Mouse (Mus musculus) lung, adult 2 months (tissue): ENCODE results near the gene Polr3c. TPM values are rescaled to one million over a fixed set of nuclear protein-coding genes. Genes with fewer than 3 reads are reported as not detected.
"Not testable (repeated sequence)": the region's sequence is repeated elsewhere in the genome, so short reads cannot be mapped to it uniquely, and the experiment has no call there.

Experiments
- DNase-seq: peaks from one replicate; pipeline ENCODE4 v3.0.0; 2022
- H3K4me1 ChIP-seq: fragments of 200-500 bp; 2 replicates; pipeline ENCODE4 v1.6.1; 2011; ENCODE audit warnings: low read length; ENCODE audit not compliant: control insufficient read depth, insufficient read depth
- H3K4me3 ChIP-seq: fragments of 200-500 bp; replicated peaks from 2 replicates; pipeline ENCODE3; 2011; ENCODE audit warnings: low read depth, mild to moderate bottlenecking, control low read depth, low read length; ENCODE audit errors: extremely low read depth
- CTCF ChIP-seq: fragments of 200-500 bp; IDR thresholded peaks from 2 replicates; pipeline ENCODE4 v1.5.1; 2011; ENCODE audit warnings: mild to moderate bottlenecking, low read length, control low read depth; ENCODE audit not compliant: insufficient read depth
- POLR2A ChIP-seq: fragments of 200-500 bp; IDR thresholded peaks from 2 replicates; pipeline ENCODE4 v1.6.1; 2011; ENCODE audit warnings: low read depth, mild to moderate bottlenecking, control low read depth, low read length, borderline replicate concordance; ENCODE audit errors: extremely low read depth
- whole genome bisulfite sequencing: fragments of 180-500 bp; shearing (Covaris S2); methylation state at CpG from one replicate; pipeline ENCODE4 v1.1.7; 2018; 5-methylcytosine and 5-hydroxymethylcytosine counted together
- polyA plus RNA-seq: library from polyadenylated mRNA; depleted of rRNA; stranded (reverse); fragments of >200 nt; gene quantifications from 2 replicates; pipeline ENCODE4 v1.2.3, GENCODE M21; 2012

Gene Polr3c
- polyA plus RNA-seq, 1 experiment, result 29.8 TPM

- peak; percentile 93 for DNase-seq
- H3K4me1 ChIP-seq, result 0 out of 2 replicates have a peak, but pooled peaks cover 4% of the 10 kb centered on the region
- no peak for TF ChIP-seq CTCF
- peak; percentile 61 for TF ChIP-seq POLR2A
- WGBS, result under 1% methylated on average over 83 of the region's 85 CpGs
- peak overlapping the region; percentile 99 for H3K4me3 ChIP-seq
Measured at GRCm38 (mm10) chr3:96696766-96697732, 30.4 kb downstream of the Polr3c start.

GRCm38 (mm10) chr3:96696198-96696765 lies 31.1 kb downstream of the Polr3c start, which contains the start of gene Pias3:
Gene Pias3 (plus strand): TSS chr3:96696384.
- under 1% methylated on average over 35 of the region's 35 CpGs for WGBS
- H3K4me3 ChIP-seq, result peak within 1 kb of the TSS; percentile 99
- DNase-seq, result peak; percentile 84
- 0 out of 2 replicates have a peak, but pooled peaks cover 4% of the 10 kb centered on the region for H3K4me1 ChIP-seq
- TF ChIP-seq POLR2A, result peak; percentile 75; the same call in 1 of the 2 replicates
- no peak for TF ChIP-seq CTCF

DNA sequence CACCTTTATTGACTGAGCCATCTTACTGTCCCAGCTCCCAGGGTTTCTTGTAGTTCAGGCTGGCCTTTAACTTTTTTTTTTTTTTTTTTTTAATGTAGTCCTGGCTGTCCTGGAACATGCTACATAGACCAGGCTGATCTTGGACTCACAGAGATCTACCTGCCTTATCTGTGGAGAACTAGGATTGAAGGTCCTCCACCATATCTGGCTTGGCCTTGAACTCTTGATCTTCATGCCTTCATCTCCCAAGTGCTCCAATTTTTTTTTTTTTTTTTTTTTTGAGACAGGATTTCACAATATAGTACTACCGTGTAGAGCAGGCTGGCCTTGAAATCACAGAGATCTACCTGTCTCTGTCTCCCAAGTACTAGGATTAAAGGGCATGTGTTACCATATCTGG lies 33.8 kb downstream of the Polr3c start:
- TF ChIP-seq POLR2A (no peak), CTCF (no peak)
- DNase-seq, result no peak
- Histone ChIP-seq H3K4me1 (0 out of 2 replicates have a peak, but pooled peaks cover 4% of the 10 kb centered on the region), H3K4me3 (no peak overlapping the region)
- WGBS, result 55% methylated on average over 1 of the region's 1 CpGs

DNA sequence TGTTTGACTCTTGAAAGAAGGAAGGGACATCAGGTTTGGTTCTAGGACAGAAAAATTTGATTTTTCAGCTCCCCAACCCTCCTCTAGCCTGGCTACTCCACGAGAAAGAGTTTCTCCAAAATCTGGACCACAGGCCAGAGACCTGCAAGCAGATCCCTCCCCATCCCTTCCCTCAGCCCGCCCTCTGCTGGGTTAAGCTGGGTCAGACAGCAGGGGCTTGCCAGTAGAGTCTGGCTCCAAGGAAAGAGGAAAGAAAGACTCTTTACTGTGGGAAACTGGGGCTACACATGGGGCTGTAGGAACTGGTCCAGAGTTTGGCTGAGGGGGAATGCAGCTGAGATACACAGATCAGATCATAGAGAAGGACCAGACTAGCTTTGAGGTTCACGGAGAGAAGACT lies 34.9 kb downstream of the Polr3c start:
- 21% methylated on average over 3 of the region's 3 CpGs for WGBS
- DNase-seq, result no peak
- Histone ChIP-seq H3K4me1 (0 out of 2 replicates have a peak, but pooled peaks cover 4% of the 10 kb centered on the region), H3K4me3 (no peak overlapping the region)
- TF ChIP-seq POLR2A (no peak), CTCF (no peak)

GRCm38 (mm10) chr3:96690298-96690697 lies 37.1 kb downstream of the Polr3c start:
- 52% methylated on average over 3 of the region's 3 CpGs for WGBS
- DNase-seq, result no peak
- no peak for TF ChIP-seq POLR2A
- 0 out of 2 replicates have a peak, but pooled peaks have one; percentile 4 for TF ChIP-seq CTCF
- Histone ChIP-seq H3K4me1 (no peaks in the 10 kb centered on the region), H3K4me3 (no peak overlapping the region)

- 71% methylated on average over 11 of the region's 11 CpGs for WGBS
- H3K4me3 ChIP-seq, result no peak overlapping the region
- DNase-seq, result no peak
- no peaks in the 10 kb centered on the region for H3K4me1 ChIP-seq
- TF ChIP-seq POLR2A (no peak), CTCF (no peak)
Measured at GRCm38 (mm10) chr3:96688854-96689253, 38.6 kb downstream of the Polr3c start.

DNA sequence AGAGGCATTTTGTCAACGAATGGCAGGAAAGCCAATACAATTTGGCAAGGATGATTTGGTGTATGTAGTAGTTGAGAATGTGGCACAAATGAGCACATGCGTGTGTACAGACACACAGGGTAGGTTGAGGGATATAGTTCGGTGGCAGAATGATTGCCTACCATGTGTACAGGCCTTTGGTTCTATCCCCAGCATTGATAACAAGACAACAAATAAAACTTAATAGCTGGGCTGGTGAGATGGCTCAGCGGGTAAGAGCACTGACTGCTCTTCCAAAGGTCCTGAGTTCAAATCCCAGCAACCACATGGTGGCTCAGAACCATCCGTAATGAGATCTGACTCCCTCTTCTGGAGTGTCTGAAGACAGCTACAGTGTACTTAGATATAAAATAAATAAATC lies 41.4 kb downstream of the Polr3c start:
- not testable (repeated sequence) for H3K4me1 ChIP-seq, DNase-seq, H3K4me3 ChIP-seq
- WGBS, result 89% methylated on average over 5 of the region's 5 CpGs

GRCm38 (mm10) chr3:96684822-96685156 lies 42.6 kb downstream of the Polr3c start:
- 22% methylated on average over 28 of the region's 28 CpGs for WGBS
- no peaks in the 10 kb centered on the region for H3K4me1 ChIP-seq
- no peak for TF ChIP-seq POLR2A
- no peak for TF ChIP-seq CTCF
- no peak overlapping the region for H3K4me3 ChIP-seq
- no peak for DNase-seq

GRCm38 (mm10) chr3:96684151-96684821 lies 43.1 kb downstream of the Polr3c start:
- Histone ChIP-seq H3K4me1 (no peaks in the 10 kb centered on the region), H3K4me3 (no peak overlapping the region)
- no peak for DNase-seq
- TF ChIP-seq POLR2A (no peak), CTCF (no peak)
- WGBS, result 49% methylated on average over 17 of the region's 17 CpGs
